Mouse (Mus musculus): ENCODE measurements around the gene Hemk1. TPM values are rescaled to one million over a fixed set of nuclear protein-coding genes. Genes with fewer than 3 reads are reported as not detected.

Gene Hemk1
- total and polyA plus RNA-seq, 2 experiments from 2014 or later, result 12.9 to 14.2 TPM

DNA sequence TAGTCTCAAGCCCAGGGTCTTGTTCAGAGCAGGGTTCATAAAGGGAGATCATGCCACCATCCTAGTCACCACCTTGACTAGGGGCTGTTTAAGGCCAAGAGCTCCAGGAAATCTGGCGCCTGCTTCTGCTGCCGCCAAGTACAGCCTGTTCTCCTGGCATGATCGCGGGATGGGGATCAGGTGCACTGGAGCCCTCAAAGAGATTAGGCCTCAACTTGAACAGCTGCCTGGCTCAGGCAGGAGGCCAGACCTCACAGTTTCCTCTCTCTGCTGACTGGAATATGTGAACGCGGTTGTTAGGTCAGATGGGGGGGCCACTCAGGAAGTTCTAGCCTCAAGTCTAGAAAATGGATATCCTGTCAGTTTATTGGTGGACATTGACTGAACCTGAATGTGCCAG is 14.6 kb downstream of the Hemk1 start:
- TF ChIP-seq CTCF (IDR thresholded peaks at IDR 0.05; ENCODE audit: low read depth), result no peak
- Histone ChIP-seq H3K27ac (ENCODE audit: low read depth, low read length) (no peak overlapping the region), H3K9me3 (ENCODE audit: low read length) (no peaks in the 10 kb centered on the region), H3K27me3 (ENCODE audit: insufficient read depth, low read length) (no peaks in the 10 kb centered on the region), H3K36me3 (ENCODE audit: insufficient read depth) (no peaks in the 10 kb centered on the region), H3K4me2 (ENCODE audit: low read depth) (no peak overlapping the region), H3K4me3 (ENCODE audit: low read depth, low read length) (no peak overlapping the region), H3K4me1 (ENCODE audit: insufficient read depth) (no peaks in the 10 kb centered on the region), H3K9ac (no peak overlapping the region)
- no peak for ATAC-seq
- DNase-seq, result peak; percentile 15
- 55% methylated on average over 6 of the region's 6 CpGs for WGBS

- Histone ChIP-seq H3K27me3 (ENCODE audit: insufficient read depth, low read length) (no peaks in the 10 kb centered on the region), H3K9me3 (ENCODE audit: low read length) (no peaks in the 10 kb centered on the region), H3K4me1 (ENCODE audit: insufficient read depth) (no peaks in the 10 kb centered on the region), H3K27ac (ENCODE audit: low read depth, low read length) (no peak overlapping the region), H3K36me3 (ENCODE audit: insufficient read depth) (no peaks in the 10 kb centered on the region), H3K4me3 (ENCODE audit: low read depth, low read length) (no peak overlapping the region), H3K4me2 (ENCODE audit: low read depth) (no peak overlapping the region), H3K9ac (no peak overlapping the region)
- DNase-seq (no peak), ATAC-seq (no peak)
- TF ChIP-seq CTCF (IDR thresholded peaks at IDR 0.05; ENCODE audit: low read depth), result no peak
- WGBS, result 89% methylated on average over 8 of the region's 8 CpGs
Observed at GRCm38 (mm10) chr9:107322461-107323050, 15.6 kb downstream of the Hemk1 start.

GRCm38 (mm10) chr9:107315791-107316190 is 22.4 kb downstream of the Hemk1 start:
- no peak for TF ChIP-seq CTCF (IDR thresholded peaks at IDR 0.05; ENCODE audit: low read depth)
- H3K27me3 ChIP-seq (ENCODE audit: insufficient read depth, low read length), result no peaks in the 10 kb centered on the region
- ATAC-seq, result no peak
- no peak for DNase-seq
- 81% methylated on average over 2 of the region's 2 CpGs for WGBS
- no peak overlapping the region for H3K4me2 ChIP-seq (ENCODE audit: low read depth)
- H3K9ac ChIP-seq, result no peak overlapping the region
- no peaks in the 10 kb centered on the region for H3K36me3 ChIP-seq (ENCODE audit: insufficient read depth)
- H3K9me3 ChIP-seq (ENCODE audit: low read length), result no peaks in the 10 kb centered on the region
- H3K27ac ChIP-seq (ENCODE audit: low read depth, low read length), result no peak overlapping the region
- no peak overlapping the region for H3K4me3 ChIP-seq (ENCODE audit: low read depth, low read length)
- no peaks in the 10 kb centered on the region for H3K4me1 ChIP-seq (ENCODE audit: insufficient read depth)

GRCm38 (mm10) chr9:107313926-107314325 is 24.2 kb downstream of the Hemk1 start:
- ATAC-seq, result no peak
- TF ChIP-seq CTCF (IDR thresholded peaks at IDR 0.05; ENCODE audit: low read depth), result no peak
- no peak overlapping the region for H3K27ac ChIP-seq (ENCODE audit: low read depth, low read length)
- 87% methylated on average over 3 of the region's 3 CpGs for WGBS
- H3K9me3 ChIP-seq (ENCODE audit: low read length), result no peaks in the 10 kb centered on the region
- H3K36me3 ChIP-seq (ENCODE audit: insufficient read depth), result no peaks in the 10 kb centered on the region
- H3K4me2 ChIP-seq (ENCODE audit: low read depth), result no peak overlapping the region
- H3K27me3 ChIP-seq (ENCODE audit: insufficient read depth, low read length), result no peaks in the 10 kb centered on the region
- H3K4me3 ChIP-seq (ENCODE audit: low read depth, low read length), result no peak overlapping the region
- H3K4me1 ChIP-seq (ENCODE audit: insufficient read depth), result no peaks in the 10 kb centered on the region
- no peak for DNase-seq
- no peak overlapping the region for H3K9ac ChIP-seq

- DNase-seq, result no peak
- H3K4me1 ChIP-seq (ENCODE audit: insufficient read depth), result no peaks in the 10 kb centered on the region
- H3K4me2 ChIP-seq (ENCODE audit: low read depth), result no peak overlapping the region
- no peaks in the 10 kb centered on the region for H3K36me3 ChIP-seq (ENCODE audit: insufficient read depth)
- no peak overlapping the region for H3K4me3 ChIP-seq (ENCODE audit: low read depth, low read length)
- TF ChIP-seq CTCF (IDR thresholded peaks at IDR 0.05; ENCODE audit: low read depth), result no peak
- WGBS, result 67% methylated on average over 10 of the region's 10 CpGs
- no peak overlapping the region for H3K27ac ChIP-seq (ENCODE audit: low read depth, low read length)
- ATAC-seq, result no peak
- no peaks in the 10 kb centered on the region for H3K9me3 ChIP-seq (ENCODE audit: low read length)
- H3K9ac ChIP-seq, result no peak overlapping the region
- no peaks in the 10 kb centered on the region for H3K27me3 ChIP-seq (ENCODE audit: insufficient read depth, low read length)
Observed at GRCm38 (mm10) chr9:107312811-107313584, 25.2 kb downstream of the Hemk1 start.

DNA sequence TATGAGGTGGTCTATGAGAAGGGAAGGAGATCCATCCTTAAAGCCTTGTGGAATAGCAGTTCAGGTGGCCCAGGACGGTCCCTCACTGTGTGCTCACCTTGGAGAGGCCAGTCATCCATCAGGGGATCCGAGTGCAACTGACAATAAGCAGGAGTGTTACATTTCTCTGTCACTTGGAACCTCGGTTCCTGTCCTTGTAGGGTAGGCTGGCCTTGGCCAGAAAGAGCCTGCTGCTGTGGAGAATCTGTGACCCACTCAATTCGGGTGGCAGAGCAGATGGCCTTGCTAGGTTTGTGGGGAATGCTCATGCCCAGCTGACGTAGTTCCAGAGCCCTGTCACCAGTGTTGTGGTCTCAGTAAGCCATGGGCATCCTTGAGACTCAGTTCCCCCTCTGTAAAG is 28.6 kb downstream of the Hemk1 start:
- H3K4me2 ChIP-seq (ENCODE audit: low read depth), result no peak overlapping the region
- no peak overlapping the region for H3K4me3 ChIP-seq (ENCODE audit: low read depth, low read length)
- 70% methylated on average over 5 of the region's 5 CpGs for WGBS
- no peaks in the 10 kb centered on the region for H3K27me3 ChIP-seq (ENCODE audit: insufficient read depth, low read length)
- no peak overlapping the region for H3K27ac ChIP-seq (ENCODE audit: low read depth, low read length)
- H3K9me3 ChIP-seq (ENCODE audit: low read length), result no peaks in the 10 kb centered on the region
- TF ChIP-seq CTCF (IDR thresholded peaks at IDR 0.05; ENCODE audit: low read depth), result no peak
- ATAC-seq (no peak), DNase-seq (no peak)
- no peaks in the 10 kb centered on the region for H3K4me1 ChIP-seq (ENCODE audit: insufficient read depth)
- no peak overlapping the region for H3K9ac ChIP-seq
- no peaks in the 10 kb centered on the region for H3K36me3 ChIP-seq (ENCODE audit: insufficient read depth)

GRCm38 (mm10) chr9:107309171-107309570 is 29.0 kb downstream of the Hemk1 start:
- Histone ChIP-seq H3K4me2 (ENCODE audit: low read depth) (no peak overlapping the region), H3K9ac (no peak overlapping the region), H3K9me3 (ENCODE audit: low read length) (no peaks in the 10 kb centered on the region), H3K36me3 (ENCODE audit: insufficient read depth) (no peaks in the 10 kb centered on the region), H3K4me1 (ENCODE audit: insufficient read depth) (no peaks in the 10 kb centered on the region), H3K27ac (ENCODE audit: low read depth, low read length) (no peak overlapping the region), H3K4me3 (ENCODE audit: low read depth, low read length) (no peak overlapping the region), H3K27me3 (ENCODE audit: insufficient read depth, low read length) (no peaks in the 10 kb centered on the region)
- ATAC-seq (no peak), DNase-seq (no peak)
- TF ChIP-seq CTCF (IDR thresholded peaks at IDR 0.05; ENCODE audit: low read depth), result no peak
- 90% methylated on average over 9 of the region's 9 CpGs for WGBS
